Mouse (Mus musculus) adipocyte (in vitro differentiated cells): ENCODE data around the gene Calu.

Source experiments
- DNase-seq: peaks from one replicate; pipeline ENCODE4 v3.0.0-alpha.2; 2016; ENCODE audit warnings: low spot score

Calu gene

DNA sequence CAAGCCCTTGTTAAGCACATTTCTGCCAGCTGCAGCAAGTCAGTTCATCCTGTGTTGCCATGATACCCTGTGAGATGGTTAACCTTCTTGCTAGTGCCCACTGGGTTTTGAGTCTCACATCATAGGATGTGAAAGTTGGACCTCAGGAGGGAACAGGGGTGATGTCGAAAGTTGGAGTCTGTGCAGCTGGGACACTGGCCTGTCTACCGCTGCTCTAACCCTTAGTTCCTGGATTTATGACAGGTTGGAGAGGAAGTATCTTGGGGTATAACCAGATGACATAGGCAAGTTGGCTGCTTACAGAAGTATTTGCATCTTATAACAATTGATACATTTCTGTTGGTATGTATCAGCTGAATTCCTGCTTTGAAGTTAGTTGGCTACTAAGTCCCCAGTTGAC, 72.7 kb downstream of the Calu start:
- DNase-seq, result no peak

GRCm38 (mm10) chr6:29425118-29425517, 77.2 kb downstream of the Calu start:
- DNase-seq, result no peak

GRCm38 (mm10) chr6:29426331-29426730, 78.5 kb downstream of the Calu start:
- no peak for DNase-seq
